Mouse (Mus musculus) gastrocnemius, postnatal 14 days (tissue): ENCODE results near the gene Stat1. TPM values are rescaled to one million over a fixed set of nuclear protein-coding genes. Genes with fewer than 3 reads are reported as not detected.
A peak's percentile ranks its signal among the peaks of the same experiment; 100 is the strongest.

Source experiments
- DNase-seq: peaks from one replicate; pipeline ENCODE4 v3.0.0; 2021; ENCODE audit warnings: mixed read lengths
- intact Hi-C: fragments of 180-260 bp; cut with DNase I; formaldehyde crosslinking; loops from one replicate; pipeline ENCODE4 v1.15.1; 2025; ENCODE audit warnings: low total_unique reads
- long read RNA-seq, 2 experiments: library from polyadenylated mRNA; stranded (forward); transcript quantifications; one replicate each; pipeline ENCODE4 v2.0.0; 2021
- total RNA-seq, 2 experiments: library from RNA; stranded (reverse); gene quantifications; 2 replicates each; pipeline ENCODE4 v1.2.3; 2021

The Stat1 gene
- total RNA-seq = 10 to 100 TPM; 11.5 to 11.9 TPM
- long read RNA-seq, experiment 1, full-length matches to known transcripts = 7 of 10 reads
- long read RNA-seq, experiment 1, partial matches to known transcripts = 0 of 10 reads
- long read RNA-seq, experiment 1, other reads (novel, unspliced or antisense) = 3 of 10 reads
- long read RNA-seq, experiment 2, full-length matches to known transcripts = 7 of 13 reads
- long read RNA-seq, experiment 2, partial matches to known transcripts = 4 of 13 reads
- long read RNA-seq, experiment 2, other reads (novel, unspliced or antisense) = 2 of 13 reads

DNA sequence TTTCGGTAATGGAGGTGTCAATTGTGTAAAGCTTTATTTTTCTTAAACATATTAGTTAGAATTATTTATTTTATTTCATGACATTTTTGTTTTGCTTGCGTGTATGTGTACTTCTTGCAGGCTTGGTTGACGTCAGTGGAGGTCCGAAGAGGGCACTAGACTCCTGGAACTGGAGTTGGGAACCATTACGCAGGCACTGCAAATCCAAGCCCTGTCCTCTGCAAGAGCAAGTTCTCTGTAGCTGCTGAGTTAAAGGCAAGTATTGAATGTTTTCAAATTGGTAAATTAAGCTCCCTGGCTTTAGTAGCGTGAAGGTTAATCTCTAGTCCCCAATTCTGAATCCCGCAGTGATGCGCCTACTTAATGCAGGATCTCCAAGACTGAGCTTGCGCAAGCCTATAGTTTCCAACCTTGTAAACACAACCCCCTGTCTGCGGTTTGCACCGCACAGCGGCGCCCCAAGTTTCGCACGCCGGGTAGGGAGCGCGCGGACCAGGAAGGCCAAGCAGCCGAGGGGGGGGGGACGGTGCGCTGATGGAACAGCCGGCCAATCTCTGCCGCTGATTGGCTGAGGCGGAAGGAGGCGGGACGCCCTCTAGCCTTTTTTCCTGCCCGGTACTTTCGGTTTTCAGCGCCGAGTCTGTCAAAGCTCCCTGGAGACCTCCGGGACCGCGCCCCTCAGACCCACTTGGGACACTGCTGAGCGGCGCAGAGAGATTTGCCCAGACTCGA is at the start of gene Stat1:
Stat1 (plus strand) TSS at position 581 of the 732 bp plus-strand sequence.
- peak; percentile 86 for DNase-seq
- intact Hi-C loops = no loop called here

- no peak for DNase-seq
- intact Hi-C loops = no loop called here
Observed at GRCm38 (mm10) chr1:52079724-52080367, 39.4 kb upstream of the Stat1 start.

GRCm38 (mm10) chr1:52080375-52080774 is 38.9 kb upstream of the Stat1 start:
- intact Hi-C loops = no loop called here
- no peak for DNase-seq

DNA sequence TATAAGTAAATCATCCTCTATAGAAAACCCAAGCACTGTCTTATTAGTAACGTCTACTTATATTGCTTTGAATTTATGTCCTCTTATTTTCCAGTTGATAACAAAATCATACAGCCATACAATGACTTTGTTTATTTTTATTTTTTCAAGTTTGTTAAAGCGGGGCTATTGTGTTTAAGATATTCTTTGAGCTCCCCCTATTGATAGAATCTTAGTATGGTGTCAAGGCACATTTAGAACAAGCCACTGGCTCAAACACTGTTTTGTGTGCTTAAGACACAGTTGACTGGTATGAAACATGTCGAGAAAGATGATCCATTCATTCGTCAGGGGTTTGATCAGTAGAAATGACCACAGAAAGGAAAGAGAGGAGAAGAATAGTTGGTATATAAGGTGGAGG is 33.0 kb upstream of the Stat1 start:
- DNase-seq = no peak
- intact Hi-C loops = no loop called here

DNA sequence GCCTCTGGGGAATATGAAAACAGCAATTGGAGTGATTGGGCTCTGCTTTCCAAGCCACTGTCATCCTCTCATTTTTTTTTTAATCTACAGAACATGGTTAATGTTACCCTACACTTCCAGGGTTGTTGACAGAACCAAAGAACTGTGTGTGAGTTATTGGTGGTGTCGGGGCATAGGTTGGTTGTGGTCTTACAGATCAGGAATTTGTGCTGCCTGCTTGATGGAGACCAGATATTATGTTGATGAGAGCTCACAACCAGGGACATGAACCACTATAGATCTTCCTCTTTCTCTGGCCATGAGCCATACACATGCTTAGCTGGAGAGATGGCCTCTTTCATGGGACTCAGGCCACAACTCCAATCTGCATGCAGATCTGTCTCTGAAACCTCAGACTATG is 32.1 kb upstream of the Stat1 start:
- no peak for DNase-seq
- intact Hi-C loops = no loop called here

DNA sequence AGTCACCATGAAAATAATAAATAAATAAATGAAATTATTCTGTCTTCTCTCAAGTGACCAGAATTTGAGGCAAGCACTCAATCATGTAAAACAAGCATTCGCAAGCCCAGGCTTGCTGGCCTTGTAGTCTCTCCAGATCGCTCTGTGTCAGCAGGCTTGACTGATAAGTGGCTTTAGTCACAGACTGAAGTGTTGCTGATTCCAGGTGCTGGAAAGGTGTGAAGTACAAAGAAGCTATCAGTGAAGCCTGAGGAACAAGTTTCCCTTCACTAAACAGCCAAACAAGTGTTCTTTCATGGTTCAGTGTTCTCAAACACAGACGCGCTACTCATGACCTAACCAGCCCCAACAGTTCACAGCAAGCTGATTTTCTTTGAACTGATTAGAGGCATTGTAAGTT is 30.6 kb upstream of the Stat1 start:
- no peak for DNase-seq
- intact Hi-C loops = no loop called here

GRCm38 (mm10) chr1:52098618-52099232 is 20.5 kb upstream of the Stat1 start:
- intact Hi-C loops = loop anchor here (5.0 to 10.0 kb wide), 3 partner anchors 96 to 454 kb away; no protein-coding TSS in a partner anchor

GRCm38 (mm10) chr1:52100496-52100895 is 18.7 kb upstream of the Stat1 start:
- intact Hi-C loops = no loop called here
- DNase-seq = no peak

More at GRCm38 (mm10) chr1:52098618-52099232, 20.5 kb upstream of the Stat1 start:
- no peak for DNase-seq

- DNase-seq = no peak
- intact Hi-C loops = no loop called here
Observed at GRCm38 (mm10) chr1:52102795-52103194, 16.4 kb upstream of the Stat1 start.

GRCm38 (mm10) chr1:52107206-52107605 is 12.0 kb upstream of the Stat1 start:
- no peak for DNase-seq

GRCm38 (mm10) chr1:52111217-52111616 is 8.0 kb upstream of the Stat1 start:
- intact Hi-C loops = no loop called here
- DNase-seq = no peak

More at GRCm38 (mm10) chr1:52107206-52107605, 12.0 kb upstream of the Stat1 start:
- intact Hi-C loops = no loop called here

DNA sequence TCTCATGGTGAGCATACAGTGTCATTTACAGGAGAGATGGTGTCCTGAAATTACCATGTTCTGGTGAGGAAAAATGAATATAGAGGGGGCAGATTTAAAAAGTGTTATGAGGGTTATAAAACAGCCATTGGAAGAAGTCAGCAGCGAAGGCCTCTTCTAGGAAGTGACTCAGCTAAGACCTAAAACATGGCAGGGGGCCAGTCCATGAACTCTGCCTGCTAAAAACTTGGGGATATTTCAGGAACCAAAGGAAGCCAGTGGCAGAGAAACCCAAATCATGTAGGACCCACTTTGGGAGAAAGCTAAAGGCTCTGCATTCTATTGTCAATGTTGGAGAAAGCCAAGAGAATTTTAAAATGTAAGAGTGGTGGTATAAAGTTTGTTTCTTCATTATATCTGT is 6.9 kb upstream of the Stat1 start:
- DNase-seq = peak; percentile 8
- intact Hi-C loops = no loop called here

DNA sequence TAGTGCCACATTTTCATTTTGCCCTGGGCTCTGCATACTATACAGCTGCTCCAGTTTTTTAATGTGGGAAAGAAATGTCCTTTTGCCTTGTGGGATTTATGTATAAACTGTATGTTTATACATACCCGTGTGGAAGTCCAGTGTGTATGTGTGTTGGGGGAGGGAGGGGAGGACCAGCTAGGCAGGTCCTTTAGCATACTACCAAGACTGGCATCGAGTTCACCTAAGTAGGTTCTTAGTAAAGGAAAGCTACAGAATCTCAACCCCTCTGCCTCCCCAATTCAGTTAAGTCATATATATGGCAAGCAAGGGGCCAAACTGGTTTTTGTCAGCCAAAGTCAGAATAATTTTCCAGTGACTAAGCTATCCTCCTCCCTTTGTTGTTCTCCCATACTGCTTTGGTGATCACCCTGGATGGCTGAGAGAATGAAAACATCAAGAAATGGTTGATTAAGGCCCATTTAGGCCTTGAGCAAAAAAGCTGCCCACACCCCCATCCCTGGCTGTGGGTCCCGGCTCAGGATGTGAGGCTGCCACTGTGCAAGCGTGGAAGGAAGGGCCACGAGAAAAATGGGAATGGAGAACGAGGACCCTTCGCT is 6.1 kb upstream of the Stat1 start:
- intact Hi-C loops = no loop called here

GRCm38 (mm10) chr1:52113666-52114069 is 5.6 kb upstream of the Stat1 start:
- peak; percentile 99 for DNase-seq
- intact Hi-C loops = no loop called here

More for the DNA sequence above, 6.1 kb upstream of the Stat1 start:
- DNase-seq = no peak

DNA sequence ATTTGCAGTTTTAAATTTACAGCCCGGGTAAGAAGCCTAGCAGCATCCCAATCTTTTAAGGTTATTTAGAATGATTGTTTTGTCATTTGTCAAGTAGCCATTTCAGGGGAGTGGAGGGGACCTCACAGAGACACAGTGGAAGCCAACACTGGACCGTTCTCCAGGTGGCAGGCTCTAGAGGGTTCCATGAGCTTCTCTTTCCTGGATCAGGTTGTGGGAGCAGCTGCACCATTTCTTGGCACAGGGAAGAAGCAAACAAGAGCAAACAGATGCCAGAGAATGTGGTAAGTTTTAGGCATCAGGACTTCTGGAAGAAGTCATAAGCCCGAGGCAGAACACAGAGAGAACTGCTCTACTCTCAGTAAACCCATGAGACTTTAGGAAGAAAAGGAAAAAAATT is 2.8 kb upstream of the Stat1 start:
- no peak for DNase-seq
- intact Hi-C loops = no loop called here

- DNase-seq = no peak
- intact Hi-C loops = no loop called here
Observed at GRCm38 (mm10) chr1:52117777-52118176, 1.5 kb upstream of the Stat1 start.

- no peak for DNase-seq
- intact Hi-C loops = no loop called here
Observed at GRCm38 (mm10) chr1:52119691-52120090, 451 bp downstream of the Stat1 start.

- DNase-seq = no peak
- intact Hi-C loops = no loop called here
Observed at GRCm38 (mm10) chr1:52120191-52120590, 951 bp downstream of the Stat1 start.

- intact Hi-C loops = no loop called here
- DNase-seq = no peak
Observed at GRCm38 (mm10) chr1:52121052-52121451, 1.8 kb downstream of the Stat1 start.

DNA sequence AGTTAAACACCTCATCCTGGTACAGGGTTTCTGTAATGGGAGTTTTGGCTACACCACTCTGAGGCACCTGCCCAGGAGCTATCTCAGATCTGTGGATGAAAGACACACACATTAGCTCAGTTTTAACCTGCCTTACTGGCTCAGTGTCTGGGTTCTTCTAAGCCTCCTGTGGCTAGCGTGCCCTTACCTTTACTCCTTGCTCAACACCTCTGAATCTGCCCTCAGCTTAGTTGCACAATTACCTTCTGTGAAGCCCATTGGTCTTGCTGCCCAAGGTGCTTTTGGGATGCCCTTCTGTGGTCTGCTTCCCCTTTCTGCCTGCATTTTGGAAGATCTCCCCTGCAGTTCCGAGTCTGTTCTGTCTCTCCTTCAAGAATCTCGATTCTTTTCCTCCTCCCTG is 5.6 kb downstream of the Stat1 start:
- intact Hi-C loops = no loop called here
- DNase-seq = no peak
